Mouse (Mus musculus) left cerebral cortex, postnatal 4 days (tissue): Measurements from ENCODE around the gene Cers6. TPM values are rescaled to one million over a fixed set of nuclear protein-coding genes. Genes with fewer than 3 reads are reported as not detected.
A peak's percentile ranks its signal among the peaks of the same experiment; 100 is the strongest.

Experiments
- DNase-seq: peaks from one replicate; pipeline ENCODE4 v3.0.0-alpha.2; 2022
- intact Hi-C: fragments of 180-260 bp; cut with DNase I; formaldehyde crosslinking; loops from one replicate; pipeline ENCODE4 v1.15.1; 2025
- total RNA-seq, 2 experiments: library from RNA; stranded (reverse); gene quantifications; 2 replicates each; pipeline ENCODE4 v1.2.3; 2021

Cers6 gene
- total RNA-seq, result 10 to 100 TPM; 78.1 to 87.2 TPM

- intact Hi-C loops, result loop anchor here (10.0 kb wide), 1 partner anchor 244 kb away; no protein-coding TSS in a partner anchor
- DNase-seq, result peak; percentile 98
Measured at GRCm38 (mm10) chr2:68860904-68861685, at the start of gene Cers6. Gene Cers6, plus strand, starts transcription at chr2:68861441.

DNA sequence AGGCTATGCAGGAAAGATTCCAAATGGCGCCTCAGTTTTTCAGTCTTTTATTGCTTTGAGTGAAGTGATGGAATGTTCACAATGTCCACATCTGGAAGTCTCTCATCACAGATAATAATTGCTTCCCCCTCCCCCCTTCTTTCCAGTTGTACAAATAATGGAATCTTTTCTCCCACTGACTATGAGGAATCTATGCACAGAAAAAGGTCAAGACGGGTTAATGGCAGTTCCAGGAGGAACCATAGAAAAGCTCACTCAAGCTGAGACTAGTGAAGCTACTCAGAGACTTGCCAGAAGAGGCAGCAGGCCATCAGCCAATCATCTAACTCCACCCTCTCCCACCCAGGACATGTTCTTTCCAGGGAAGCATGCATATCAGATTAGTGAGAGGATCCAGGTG, 46.8 kb upstream of the Cers6 start:
- intact Hi-C loops, result no loop called here
- no peak for DNase-seq

GRCm38 (mm10) chr2:68819040-68819439, 42.2 kb upstream of the Cers6 start:
- intact Hi-C loops, result no loop called here
- DNase-seq, result no peak

DNA sequence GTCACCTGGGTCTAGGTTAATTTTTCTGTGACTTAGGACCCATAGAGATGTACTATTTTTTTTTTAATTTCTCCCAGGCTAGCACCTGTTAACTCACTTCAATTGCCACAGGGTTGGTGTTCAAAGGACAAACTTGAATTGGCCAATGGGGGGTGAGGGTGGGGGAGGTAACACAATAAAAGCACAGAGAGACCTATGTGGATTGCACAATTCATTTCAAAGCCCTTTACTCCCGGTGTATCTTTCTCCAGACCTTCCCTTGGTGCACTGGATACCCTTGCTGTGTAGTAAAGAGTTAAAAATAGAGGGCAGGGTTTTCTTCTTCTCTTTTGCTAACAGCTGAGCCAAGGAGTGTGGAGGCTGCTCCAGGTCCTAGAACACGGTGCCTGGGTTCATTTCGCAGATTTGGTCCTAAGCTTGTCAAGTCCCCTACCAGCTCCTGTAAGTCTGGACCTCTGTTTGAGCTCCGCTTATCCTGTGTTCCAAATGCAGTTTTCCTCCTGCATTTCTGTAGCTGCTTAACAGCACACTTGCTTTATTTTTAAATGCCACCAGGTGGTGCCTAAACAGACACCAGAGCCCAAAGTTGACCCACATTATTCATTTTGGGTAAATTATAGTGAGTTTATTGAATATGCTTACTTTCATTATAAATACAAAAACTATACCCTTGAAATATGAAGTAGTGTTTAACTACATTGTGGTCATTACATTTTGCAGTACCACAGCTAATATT, 38.9 kb upstream of the Cers6 start:
- intact Hi-C loops, result no loop called here
- no peak for DNase-seq

GRCm38 (mm10) chr2:68825326-68826020, 35.8 kb upstream of the Cers6 start:
- intact Hi-C loops, result no loop called here
- DNase-seq, result no peak

- intact Hi-C loops, result no loop called here
- DNase-seq, result no peak
Measured at GRCm38 (mm10) chr2:68843330-68843729, 17.9 kb upstream of the Cers6 start.

DNA sequence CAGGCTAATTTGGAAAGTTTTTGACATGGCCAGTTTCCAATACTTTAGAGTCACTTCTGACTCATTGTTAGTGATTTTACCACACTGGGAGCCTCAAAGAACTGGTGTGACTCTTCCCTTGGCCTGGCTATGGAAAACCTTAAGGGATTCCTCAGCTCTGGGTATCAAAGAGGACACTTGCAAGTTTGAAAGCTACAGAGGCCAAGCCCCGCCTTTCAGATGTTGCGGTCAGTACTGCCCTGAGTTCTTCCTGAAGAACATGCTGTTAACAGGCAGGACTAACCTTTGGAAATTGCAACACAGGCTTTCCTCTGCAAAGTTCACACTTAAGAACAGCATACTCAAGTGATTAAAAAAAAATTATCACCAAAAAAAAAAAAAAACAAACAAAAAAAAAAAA, 16.7 kb upstream of the Cers6 start:
- intact Hi-C loops, result no loop called here
- DNase-seq, result no peak

DNA sequence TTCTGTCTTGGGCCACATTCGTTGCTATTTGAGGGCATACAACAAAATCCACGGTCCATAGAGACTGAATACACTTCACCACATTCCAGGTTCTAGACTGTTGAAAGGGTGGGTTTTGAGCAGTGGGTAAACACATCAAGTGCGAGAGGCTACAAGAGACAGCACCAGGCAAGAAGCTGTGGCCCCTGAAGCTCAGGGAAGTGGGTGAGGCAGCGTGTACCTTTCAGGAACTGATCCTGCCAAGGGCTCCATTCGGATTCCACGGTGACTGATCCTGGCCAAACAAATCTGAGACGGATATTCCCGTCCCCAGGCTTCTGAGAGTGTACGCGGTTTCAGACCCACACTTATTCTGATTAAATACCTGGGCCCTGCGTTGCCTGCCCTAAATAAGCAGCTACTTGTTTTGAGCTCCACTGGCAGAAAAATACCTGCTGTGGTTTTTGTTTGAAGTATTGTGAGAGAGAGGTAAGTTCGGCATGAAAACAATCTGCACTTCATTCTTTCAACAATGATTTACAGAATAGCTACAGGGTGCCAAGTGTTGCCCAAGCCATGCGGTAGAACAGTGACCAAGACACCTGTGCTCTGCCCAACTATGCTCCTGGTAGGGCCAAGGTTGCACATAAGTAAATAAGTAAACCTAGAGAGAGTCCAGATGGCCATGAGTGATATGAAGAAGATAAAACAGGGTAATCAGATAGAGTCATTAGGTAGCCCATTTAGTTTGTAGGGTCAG, 16.1 kb upstream of the Cers6 start:
- DNase-seq, result no peak
- intact Hi-C loops, result no loop called here

DNA sequence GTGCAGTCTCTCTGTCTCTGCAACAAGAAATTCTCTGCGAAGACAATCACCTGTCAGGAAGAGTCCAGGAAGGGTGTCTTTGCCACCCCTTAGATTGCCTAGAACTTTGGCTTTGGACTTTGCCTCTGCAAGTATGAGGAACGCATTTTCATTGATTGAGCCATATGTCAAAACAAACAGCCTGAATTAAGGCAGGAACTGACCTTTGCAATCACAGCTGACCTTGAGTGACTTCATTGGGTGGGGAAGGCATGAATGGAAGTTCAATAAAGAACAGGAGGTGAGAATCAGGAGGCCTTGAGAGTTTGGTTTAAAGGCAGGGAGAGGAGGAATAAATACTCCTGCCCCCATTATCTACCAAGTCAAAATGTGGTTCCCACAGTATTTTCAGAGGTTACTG, 850 bp upstream of the Cers6 start:
- DNase-seq, result no peak
- intact Hi-C loops, result loop anchor here (10.0 kb wide), 1 partner anchor 244 kb away; no protein-coding TSS in a partner anchor

- peak; percentile 53 for DNase-seq
- intact Hi-C loops, result loop anchor here (10.0 kb wide), 1 partner anchor 243 kb away; no protein-coding TSS in a partner anchor
Measured at GRCm38 (mm10) chr2:68861721-68862463, 651 bp downstream of the Cers6 start.

DNA sequence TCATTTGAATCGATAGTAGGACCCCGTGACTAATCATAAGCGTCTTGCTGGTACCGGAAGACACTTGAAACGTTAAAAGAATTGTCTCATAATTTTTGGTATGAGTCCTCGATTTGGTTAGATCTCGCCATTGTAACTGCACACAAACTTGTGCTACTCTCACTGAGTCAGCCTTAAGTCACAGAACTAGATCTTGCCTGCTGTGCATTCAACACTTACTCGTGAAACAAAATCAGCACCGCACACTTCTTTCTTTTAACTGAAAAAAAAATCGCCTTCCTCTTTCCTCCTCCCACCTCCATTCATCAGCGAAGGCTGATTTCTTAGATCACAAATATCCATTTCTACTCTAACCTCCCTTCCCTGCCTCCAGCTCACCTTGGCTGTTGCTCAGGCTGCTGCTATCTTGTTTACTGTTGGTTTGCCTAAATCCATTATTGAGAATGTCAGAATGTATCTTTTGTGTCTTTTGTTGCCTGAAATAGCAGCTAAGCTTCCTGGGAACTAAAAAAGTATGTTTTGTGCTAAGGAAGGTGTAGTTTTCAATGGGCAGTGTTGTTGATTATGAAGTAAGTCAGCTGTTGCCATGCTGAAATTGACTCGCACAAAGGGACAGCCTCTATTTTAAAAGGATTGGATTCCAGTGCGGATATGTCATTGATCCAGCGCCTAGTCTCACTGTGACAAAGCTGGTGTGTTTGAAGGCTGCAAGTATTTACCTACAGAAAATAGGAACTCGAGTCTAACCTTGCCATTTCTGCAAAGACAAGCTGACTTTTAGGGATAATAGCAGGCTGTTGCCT, 1.4 kb downstream of the Cers6 start:
- no peak for DNase-seq
- intact Hi-C loops, result loop anchor here (10.0 kb wide), 1 partner anchor 242 kb away; no protein-coding TSS in a partner anchor

DNA sequence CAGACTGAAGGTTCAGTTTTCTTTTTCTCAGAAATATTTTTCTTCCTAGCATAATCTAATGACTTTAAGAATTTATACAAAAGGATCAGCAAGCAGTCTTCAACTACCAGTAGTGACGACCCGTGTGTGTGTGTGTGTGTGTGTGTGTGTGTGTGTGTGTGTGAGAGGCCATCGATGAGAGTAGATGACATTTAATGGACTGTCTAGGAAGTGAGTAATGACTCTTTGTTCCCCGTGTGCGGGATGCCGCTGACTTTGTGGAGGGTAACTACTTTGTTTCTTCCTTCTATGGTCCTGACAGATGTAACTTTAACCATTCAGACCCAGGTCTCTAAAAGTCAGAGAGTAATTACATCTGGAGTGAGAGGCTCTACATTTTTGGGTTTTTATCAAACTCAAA, 2.3 kb downstream of the Cers6 start:
- no peak for DNase-seq
- intact Hi-C loops, result loop anchor here (10.0 kb wide), 1 partner anchor 241 kb away; no protein-coding TSS in a partner anchor

GRCm38 (mm10) chr2:68864366-68864765, 3.1 kb downstream of the Cers6 start:
- intact Hi-C loops, result loop anchor here (10.0 kb wide), 1 partner anchor 240 kb away; no protein-coding TSS in a partner anchor

DNA sequence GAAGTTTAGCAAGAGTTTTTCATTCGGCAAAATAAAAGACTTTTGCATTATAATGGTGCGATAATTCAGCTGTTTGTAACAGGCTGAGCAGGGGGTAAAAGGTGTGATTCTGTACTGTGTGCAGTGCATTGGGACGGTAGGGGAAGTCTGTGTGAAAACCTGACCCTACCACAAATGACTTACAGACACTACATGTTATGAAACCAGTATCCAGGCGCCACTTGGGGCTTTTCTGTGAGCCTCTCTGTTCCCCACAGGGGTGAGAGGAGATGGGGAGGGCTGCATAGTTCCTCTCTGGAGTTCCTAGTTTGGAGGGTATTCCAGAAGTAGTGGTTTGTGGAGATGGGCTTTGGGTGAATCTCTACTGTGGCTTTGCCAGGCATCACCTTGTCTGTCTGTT, 5.9 kb downstream of the Cers6 start:
- DNase-seq, result no peak
- intact Hi-C loops, result loop anchor here (10.0 kb wide), 1 partner anchor 238 kb away; no protein-coding TSS in a partner anchor

More at GRCm38 (mm10) chr2:68864366-68864765, 3.1 kb downstream of the Cers6 start:
- DNase-seq, result no peak

DNA sequence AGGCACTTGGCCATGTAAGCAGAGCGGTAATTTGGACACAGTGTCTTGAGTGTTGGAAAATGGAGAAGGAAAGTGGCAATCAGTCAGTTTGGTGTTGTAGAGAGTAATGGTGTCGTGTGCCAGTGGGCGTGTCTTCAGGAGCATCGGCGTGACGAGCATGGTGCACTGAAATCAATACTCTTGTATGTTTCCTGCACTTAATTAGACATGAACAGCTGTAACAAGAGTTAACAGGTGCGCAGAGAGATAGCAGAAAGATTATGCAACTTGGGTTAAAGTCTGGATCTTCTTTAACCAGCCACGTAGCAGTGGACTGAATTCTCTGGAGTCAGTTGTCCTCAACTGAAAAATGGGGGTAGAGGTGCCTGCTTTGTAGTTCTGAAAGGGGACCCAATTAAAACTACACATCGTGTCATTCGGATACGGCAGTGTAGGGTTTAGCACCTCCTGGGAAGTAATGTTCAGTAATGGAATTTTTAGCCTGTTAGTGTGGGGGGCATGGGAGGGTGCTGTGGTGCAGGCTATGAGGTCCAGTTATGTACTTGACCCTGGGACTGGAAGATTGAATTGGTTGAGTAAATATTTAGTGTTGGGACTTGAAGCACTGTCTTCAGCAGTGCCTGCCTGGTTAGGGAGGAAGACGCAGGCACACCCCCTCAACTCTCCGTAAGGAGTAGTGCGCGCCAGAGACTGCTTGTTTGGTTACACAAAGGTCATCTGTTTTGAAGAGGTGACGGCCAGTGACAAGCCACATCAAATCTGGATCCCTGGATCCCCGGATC, 9.9 kb downstream of the Cers6 start:
- no peak for DNase-seq

GRCm38 (mm10) chr2:68873086-68873485, 11.8 kb downstream of the Cers6 start:
- DNase-seq, result no peak
- intact Hi-C loops, result no loop called here

More for the DNA sequence above, 9.9 kb downstream of the Cers6 start:
- intact Hi-C loops, result no loop called here

GRCm38 (mm10) chr2:68873653-68874441, 12.6 kb downstream of the Cers6 start:
- intact Hi-C loops, result no loop called here
- no peak for DNase-seq
